Mouse (Mus musculus): ENCODE results near the gene Sppl2b.

The Sppl2b gene

DNA sequence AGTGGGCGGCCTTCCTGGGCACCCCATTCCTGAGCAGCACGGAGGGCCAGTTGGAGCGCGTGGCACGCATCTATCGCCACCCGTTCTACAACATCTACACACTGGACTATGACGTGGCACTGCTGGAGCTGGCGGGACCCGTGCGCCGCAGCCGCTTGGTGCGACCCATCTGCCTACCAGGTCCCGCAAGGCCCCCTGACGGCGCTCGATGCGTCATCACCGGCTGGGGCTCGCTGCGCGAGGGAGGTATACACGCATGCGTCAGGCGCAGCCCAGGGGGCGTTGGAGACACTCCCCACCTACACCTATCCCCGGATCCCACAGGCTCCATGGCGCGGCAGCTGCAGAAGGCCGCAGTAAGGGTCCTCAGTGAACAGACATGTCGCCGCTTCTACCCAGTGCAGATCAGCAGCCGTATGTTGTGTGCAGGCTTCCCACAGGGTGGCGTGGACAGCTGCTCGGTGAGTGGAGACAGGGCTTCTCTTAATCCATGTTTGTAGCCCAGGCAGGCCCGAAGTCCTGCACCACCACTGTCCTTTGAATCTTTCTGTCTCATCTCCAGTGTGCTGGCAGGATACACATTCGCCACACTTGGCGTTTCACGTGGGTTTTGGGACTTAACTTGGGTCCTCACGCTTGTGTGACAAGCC, 42.9 kb downstream of the Sppl2b start:
- DNase-seq (ENCODE audit: low spot score): no peak

DNA sequence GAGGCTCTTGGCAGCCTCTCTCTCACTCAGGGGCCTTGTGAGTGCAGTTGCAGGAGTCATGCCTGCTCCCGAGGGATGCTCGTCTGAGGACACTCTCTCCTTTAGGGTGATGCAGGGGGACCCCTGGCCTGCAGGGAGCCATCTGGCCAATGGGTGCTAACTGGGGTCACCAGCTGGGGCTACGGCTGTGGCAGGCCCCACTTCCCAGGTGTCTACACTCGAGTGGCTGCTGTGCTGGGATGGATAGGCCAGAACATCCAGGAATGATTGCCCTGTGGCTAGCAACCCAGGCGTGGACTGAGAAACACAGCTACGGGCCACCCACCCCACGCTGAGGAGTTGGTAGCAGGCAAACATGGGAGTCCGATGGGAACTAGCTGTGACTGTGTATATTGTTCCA, 44.0 kb downstream of the Sppl2b start:
- DNase-seq (ENCODE audit: low spot score): no peak

DNA sequence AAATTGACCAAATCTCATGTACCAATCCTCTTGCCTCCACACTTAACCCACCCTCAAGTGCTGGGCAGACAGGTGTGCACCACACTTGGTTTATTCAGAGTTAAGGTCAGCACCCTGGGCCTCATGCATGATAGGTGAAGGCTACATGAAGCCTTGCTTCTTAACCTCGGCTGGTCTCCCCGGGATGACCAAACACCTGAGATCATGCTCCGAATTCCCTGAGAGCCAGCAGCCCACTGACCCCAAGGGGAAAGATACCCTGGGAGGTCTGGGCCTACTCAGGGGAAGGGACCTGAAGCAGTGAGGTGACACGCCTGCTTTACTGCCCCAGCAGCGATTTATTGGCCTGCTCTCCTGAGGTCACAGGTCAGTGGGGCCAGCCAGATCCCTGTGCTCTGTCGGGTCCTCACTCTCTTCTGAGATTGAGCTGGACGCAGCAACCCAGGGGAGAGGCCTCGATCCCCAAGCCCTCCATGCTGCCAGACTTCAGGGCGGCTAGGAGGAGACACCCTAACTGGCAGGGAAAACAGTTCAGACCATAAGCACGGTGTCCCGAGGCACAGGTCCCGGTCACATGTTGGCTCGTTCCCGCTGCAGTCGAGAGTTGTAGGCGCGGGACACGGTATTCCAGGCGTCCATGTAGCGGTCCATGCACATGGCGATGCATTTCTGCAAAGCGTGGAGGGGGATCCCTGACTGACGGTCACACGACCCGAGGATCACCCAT, 44.7 kb downstream of the Sppl2b start:
- no peak for DNase-seq (ENCODE audit: low spot score)

DNA sequence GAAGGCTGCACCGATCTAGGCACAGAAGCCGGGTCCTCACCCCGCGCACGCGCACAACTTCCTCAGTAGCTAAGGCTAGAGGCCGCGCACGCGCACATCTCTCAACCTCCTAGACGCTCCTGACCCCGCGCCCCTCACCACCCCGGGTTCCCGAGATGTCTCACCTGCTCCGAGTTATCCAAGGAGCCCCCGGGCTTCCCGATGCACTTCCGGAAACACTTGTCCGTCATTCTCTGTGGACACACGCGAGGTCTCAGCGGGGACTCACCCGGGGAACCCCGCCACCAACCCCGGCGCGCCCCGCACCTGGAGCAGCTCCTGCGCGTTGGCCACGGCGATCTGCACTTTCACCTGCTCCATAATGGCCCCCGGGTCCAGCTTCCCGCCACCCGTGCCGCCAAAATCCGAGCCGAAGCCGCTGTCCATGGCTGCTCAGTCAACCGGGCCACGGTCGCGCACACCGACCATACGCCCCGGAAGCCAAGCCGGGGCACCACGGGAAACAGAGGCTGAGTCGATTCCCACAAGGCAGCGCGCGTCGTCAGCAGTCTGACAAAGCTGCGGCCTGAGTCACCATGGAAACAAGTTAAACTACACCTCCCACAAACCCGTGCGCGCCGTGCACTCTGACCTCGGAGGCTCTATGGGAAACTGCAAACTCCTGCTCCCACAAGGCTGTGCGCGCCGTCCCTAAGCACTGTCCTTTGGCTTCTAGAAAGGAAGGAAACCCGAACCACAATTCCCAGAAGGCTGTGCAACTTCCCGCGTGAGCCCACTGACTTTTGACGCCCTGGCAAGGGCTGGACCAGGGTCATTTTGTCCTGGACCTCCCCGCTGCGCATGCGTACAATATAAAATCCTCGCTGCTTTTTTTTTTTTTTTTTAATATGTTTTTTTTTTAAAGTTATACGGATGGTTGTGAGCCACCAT, 45.5 kb downstream of the Sppl2b start, which contains the start of gene Timm13:
TSS of gene Timm13 (minus strand) at position 652 of the 930 bp plus-strand sequence.
- peak; percentile 99 for DNase-seq (ENCODE audit: low spot score)

DNA sequence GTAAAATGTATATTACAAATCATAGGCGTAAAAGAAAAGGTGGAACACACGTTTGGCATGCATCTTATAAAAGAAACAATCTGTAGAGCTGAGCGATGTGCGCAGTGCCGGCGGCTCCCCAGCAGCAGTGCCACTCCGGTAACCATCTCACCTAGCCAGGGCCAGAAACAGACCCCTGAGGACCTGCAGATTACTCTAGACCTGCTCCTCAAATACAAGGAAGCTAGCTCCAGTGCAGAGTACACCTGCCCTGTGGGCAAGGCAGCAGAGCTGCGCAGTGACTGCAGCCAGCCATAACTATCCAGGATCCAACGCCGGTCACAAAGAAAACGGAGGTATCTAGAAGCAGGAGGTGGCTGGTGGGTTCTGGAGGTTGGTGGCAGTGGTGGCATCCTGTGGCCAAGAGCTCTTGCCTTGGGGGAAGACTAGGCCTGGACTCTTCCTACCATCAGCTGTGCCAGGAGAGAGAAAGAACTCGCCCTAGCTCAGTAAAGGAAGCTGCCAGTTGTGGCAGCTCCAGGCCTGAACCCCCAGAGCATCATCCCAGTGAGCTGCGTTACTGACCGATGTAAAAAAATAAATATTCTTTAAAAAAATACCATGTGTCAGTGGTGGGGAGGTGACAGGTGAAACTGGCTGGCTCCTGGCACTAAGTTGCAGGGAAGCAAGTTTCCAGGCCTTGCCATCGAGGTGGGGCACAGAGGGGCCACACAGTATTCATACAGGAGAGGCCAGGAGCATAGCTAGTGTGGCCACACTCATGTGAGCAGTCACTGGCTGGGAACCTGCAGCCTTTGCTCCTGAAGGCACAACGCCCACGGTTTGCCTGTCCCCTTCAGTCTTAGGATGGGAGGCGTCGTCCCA, 46.6 kb downstream of the Sppl2b start:
- no peak for DNase-seq (ENCODE audit: low spot score)

DNA sequence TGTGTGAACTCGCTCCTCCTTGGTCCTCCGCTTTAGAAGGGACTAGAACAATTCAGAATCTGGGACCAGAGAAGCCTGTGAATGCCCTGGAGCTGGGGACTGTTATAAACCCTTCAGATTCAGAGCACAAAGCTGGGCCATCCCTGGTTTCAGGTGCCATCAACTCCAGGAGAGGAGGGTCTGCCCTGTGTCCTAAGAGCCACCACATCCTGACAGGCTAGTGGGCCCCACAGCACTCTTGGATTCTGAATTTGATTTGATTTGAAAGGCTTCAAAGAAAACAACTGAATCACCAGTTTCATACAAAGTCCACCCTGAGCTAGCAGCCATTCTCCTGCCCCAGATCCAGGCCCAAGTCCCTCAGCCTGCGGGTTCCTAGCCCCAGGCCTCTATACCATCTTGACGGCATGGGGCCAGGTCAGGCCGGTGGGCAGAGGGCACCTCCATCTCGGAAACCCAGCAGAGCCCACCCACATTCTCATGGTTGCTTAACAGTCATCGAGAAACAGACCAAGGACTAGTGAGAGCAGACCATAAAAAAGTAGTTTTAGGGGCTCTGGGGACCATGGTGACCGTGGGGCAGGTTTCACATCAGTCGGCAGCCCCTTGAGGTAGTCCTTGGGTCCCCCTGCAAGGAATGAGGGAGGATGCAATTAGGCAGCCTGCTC, 47.3 kb downstream of the Sppl2b start:
- no peak for DNase-seq (ENCODE audit: low spot score)

DNA sequence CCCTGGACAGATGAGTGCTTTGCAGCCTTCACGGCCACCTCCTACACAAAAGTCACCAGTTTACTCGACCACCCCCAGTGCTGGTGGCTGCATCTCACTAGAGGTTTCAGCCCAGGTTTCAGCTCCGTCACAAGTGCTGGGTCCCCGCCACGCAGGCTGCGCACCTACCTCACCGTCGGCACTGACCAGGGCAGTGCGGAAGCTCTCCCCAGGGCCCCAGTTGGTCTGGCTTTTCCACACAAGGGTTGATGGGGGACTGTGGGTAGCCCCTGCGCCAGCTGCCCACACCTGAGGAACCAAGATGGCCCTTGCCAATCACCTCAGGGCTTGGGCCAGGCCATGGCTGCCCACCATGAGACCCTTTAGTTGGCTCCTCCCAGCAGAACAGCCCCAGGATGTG, 48.2 kb downstream of the Sppl2b start:
- DNase-seq (ENCODE audit: low spot score): no peak

DNA sequence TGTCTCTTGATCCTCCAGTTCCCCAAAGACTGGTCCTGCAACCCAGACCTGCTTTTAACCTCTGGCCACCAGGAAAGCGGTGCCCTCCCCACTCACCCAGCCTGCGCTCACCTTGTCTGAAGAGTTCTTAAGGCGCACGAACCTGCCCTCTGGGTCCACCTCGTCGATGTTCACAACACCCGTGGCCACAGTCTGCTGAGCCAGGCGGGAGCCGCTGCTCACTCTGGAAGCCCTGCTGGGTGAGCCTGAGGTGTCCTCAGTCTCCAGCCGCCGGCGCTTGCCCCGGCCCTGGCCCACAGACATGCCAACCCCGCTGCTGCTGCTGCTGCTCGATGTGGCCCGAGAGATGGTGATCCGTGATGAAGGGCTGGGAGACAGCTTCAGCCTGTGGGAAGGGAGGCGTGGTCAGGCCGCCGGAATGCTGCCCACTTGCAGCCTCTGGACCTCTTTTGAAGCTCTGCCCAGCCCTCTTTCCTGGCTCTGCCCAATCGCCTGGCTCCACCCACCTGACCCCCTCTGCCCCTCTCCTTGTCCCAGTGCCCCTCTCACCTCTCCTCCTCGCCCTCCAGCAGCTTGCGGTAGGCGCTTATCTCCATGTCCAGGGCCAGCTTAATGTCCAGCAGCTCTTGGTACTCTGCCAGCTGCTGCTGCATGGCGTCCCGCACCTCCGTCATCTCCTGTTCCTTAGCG, 49.1 kb downstream of the Sppl2b start:
- DNase-seq (ENCODE audit: low spot score): no peak

DNA sequence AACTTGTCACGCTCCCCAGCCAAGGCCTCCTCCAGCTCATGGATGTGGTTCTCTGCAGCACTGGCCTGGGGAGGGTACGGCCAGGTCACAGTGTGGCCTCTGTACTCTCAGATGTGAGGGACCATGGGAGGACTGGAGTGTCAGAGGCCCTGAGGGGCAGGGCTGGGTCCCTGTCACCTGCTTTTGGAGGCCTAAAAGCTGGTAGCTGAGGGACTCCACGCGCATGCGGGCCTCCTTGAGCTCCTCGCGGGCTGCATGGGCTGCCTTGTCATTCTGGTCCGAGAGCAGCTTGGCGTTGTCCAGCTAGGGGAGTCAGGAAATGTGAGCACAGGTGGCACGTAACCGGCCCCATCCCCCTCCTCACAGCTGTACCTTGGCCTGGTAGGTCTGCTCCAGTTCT, 49.6 kb downstream of the Sppl2b start:
- no peak for DNase-seq (ENCODE audit: low spot score)

DNA sequence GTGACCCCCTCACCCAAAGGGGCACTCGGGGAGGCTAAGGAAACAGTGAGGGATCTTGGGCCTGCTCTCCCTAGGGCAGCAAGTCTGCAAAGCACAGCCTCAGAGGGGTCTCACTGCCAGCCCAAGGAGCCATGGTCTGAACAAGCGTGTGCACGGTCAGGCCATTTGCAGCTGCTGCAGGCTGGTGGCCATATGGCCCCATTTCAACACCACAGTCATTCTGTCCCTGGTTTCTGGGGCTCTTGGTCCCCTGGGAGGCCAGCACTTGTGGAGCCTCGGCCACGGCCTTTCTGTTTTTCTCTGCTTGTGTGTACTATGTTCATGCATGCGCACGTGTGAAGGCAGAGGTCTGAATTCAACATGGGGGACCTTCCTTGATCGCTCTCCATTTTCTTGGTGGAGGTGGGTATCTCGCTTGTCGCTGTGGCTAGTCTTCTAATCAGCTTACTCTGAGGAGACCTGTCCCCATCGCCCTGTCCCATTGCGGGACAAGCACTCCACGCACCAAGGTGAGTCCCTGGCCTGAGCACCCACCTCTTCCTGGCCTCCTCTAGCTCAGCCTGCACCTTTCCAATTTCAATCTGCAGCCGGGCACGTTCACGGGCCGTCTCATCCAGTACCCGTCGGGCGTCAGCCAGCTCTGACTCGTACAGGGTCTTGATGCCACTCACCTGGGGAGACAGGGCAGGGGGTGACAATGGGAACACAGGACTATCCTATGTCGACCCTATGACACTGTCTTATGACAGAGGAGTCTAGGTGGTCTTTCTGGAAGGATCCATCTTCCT, 54.5 kb downstream of the Sppl2b start:
- no peak for DNase-seq (ENCODE audit: low spot score)

DNA sequence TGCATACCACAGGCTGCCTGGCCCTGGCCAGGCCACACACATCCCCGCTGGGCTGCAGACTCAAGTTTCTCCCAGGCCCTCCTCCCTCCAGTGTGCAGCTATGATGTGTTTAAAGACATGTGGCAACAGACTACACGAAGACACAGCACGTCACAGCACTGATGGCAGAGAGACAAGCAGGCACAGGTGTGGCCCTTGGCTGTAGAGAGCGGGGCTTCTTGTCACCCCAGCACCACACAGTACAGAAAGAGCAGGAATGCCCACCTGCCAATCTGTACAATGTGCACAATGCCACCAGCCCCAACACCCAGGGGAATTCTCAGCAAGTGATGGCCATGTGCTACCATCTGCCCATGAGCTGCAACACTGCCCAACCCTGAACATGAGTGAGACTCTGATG, 56.3 kb downstream of the Sppl2b start:
- DNase-seq (ENCODE audit: low spot score): no peak

DNA sequence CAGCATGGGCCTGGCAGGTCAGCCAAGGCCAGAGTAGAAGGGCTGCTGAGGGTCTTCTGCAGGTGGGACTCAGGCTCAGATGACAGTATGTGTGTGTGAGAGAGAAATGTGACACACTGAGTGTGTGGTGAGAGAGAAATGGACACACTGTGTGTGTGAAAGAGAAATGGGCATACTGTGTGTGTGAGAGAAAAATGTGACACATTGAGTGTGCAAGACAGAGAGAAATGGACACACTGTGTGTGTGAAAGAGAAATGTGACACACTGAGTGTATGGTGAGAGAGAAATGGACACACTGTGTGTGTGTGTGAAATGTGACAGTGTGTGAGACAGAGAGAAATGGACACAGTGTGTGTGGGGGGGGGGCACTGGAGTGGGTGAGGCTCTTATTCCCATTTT, 56.8 kb downstream of the Sppl2b start:
- no peak for DNase-seq (ENCODE audit: low spot score)

DNA sequence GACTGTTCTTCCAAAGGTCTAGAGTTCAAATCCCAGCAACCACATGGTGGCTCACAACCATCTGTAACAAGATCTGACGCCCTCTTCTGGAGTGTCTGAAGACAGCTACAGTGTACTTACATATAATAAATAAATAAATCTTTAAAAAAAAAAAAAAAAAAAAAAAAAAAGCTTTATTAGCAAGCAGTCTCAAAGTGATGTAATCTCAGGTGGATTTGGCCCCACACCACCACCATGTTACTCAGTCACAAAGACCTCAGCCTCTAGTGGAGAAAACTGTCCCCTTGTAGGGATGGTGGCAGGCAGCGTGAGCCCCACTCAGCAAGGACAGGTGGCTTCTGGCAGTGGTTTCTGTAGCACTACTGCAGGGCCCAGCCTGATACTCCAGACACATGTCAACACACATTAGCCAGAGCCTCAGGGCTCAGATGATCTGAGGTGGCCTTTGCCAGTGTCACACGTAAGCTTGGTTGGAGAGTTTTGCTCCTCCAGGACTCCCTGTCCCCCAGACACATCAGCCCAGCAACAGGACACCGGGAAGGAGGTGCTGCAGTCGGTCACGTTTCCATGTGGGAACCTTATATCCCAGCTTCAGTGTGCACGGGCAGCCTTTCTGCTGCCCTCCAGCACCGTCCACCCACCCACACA, 58.4 kb downstream of the Sppl2b start:
- DNase-seq (ENCODE audit: low spot score): no peak

DNA sequence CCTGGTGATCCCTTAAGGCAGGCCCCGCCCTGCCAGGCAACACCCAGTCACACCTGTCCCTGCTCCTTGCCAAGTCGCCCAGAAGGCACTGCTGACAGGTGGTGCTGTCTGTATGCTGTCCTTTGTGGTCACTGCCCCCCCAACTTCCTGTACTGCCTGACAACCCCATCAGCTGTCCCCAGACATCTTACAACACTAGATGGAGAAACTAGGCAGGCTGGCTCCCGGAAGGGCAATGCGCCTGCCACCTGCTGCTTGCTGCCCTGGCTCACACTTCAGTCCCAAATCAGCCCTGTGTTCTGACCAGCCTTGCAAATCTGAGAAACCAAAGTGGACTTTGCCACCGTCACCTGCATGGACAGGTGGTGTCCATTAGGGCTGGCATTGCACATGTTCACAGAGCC, 59.2 kb downstream of the Sppl2b start:
- DNase-seq (ENCODE audit: low spot score): no peak

DNA sequence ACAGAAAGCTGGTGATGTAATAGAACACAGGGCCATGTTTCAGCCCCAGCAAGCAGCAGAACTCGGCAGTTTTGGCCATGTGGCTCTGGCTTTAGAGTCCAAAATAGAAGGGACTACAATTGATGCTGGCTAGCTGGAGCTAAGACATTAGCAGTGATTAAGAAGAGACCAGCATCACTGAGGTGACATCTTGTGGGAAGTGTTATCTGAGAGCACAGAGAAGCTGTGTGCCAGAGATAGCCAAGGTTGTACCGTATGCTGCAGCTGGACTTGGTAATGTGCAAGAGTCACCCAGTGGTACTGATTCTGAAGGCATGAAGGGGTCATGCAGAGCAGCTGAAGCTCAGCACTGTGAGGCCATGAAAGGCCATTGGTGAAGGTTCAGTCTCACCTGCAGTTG, 60.2 kb downstream of the Sppl2b start:
- peak; percentile 48 for DNase-seq (ENCODE audit: low spot score)

DNA sequence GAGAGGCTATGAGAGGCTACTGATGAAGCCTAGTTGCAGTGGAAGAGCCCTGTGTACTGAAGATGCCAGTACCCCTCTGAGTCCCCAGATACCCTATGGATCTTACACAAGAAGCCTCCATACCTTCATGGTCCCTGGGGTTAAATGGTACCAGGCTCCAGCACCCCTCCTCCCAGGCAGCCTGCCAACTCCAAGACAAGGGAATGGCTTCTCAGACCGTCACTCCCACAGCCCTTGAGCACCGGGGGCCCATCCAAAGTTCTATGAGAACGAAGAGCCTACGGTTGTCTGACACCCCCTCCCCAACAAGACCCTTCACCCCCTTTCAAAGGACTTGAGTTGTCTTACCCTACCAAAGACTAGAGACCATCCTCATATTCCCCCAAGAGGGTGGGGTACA, 60.7 kb downstream of the Sppl2b start:
- DNase-seq (ENCODE audit: low spot score): no peak

DNA sequence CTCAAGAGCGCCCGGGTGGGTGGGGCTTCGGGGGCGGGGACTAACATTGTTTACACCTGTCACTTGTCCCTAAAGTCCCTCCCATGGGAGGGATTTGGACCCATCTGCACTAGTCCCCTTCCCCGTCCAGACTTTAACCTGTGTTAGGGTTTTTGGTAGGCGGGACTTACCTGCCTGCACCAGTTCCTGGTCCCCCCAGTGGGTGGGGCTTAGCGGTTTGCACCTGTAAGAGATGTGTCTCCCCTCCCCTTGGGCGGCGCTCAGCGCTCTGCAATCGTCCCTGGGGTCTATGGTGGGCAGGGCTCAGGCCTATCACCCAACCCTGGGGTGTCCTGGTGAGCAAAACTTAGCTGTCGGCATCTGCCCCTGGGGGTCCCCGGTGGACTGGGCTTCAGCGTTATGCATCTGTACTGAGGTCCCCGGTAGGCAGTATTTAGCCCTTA, 62.3 kb downstream of the Sppl2b start:
- no peak for DNase-seq (ENCODE audit: low spot score)

DNA sequence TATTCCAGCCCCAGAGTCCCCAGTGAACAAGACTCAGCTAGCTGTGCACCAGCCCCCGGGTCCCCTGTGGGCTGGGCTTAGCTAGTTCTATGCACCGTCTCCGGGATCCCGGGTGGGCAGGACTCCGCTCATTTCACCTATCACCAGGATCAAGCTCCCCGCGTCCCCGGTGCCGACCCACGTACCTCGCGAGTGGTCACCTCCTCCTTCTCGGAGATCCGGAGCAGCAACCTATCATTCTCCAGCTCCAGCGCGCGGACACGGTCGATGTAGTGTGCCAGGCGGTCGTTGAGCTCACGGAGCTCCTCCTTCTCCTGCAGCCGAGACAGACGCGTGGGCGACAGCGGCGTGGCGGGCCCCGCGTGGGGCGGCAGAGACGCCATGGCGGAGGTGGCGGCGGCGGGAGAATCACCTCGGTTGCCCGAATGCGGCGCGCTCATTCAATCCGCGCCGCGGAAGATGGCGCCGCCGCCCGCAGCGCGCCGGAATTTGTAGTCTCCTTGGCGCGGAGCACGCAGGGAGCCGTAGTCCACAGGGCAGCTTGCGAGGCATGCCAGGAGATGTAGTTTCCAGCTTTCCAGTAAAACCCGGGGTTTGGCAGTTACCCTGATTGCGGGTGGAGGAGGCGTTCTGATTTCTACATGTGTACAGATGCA, 62.8 kb downstream of the Sppl2b start, which contains the start of gene Lmnb2:
TSS of gene Lmnb2 (minus strand) at position 467 of the 656 bp plus-strand sequence.
- DNase-seq (ENCODE audit: low spot score): peak; percentile 46

All from c-Kit-positive CD71-positive TER-119-positive erythroid progenitor cells, embryonic 14.5 days (primary cell).